Mouse (Mus musculus): ENCODE measurements around the gene Fli1. TPM values are rescaled to one million over a fixed set of nuclear protein-coding genes. Genes with fewer than 3 reads are reported as not detected.

Gene Fli1
- total and polyA plus RNA-seq, 3 experiments, result 13.8 to 171 (median 24.3) TPM

GRCm38 (mm10) chr9:32384906-32385305 is 157.8 kb downstream of the Fli1 start:
- TF ChIP-seq ZC3H11A (IDR thresholded peaks at IDR 0.05; ENCODE audit: low read depth, low read length) (no peak), USF2 (IDR thresholded peaks at IDR 0.05; ENCODE audit: borderline replicate concordance in 1 of 2, insufficient read depth in 1 of 2, low read depth in 1 of 2, low read length in 2 of 2) (no peak), USF1 (IDR thresholded peaks at IDR 0.05; ENCODE audit: low read depth, low read length) (no peak), RAD21 (IDR thresholded peaks at IDR 0.05; ENCODE audit: low read depth, low read length) (no peak), ETS1 (IDR thresholded peaks at IDR 0.05; ENCODE audit: low read depth, low read length) (no peak), SIN3A (IDR thresholded peaks at IDR 0.05; ENCODE audit: low read length) (no peak), HCFC1 (IDR thresholded peaks at IDR 0.05; ENCODE audit: low read depth, low read length) (no peak), JUND (IDR thresholded peaks at IDR 0.05; ENCODE audit: low read depth, low read length) (no peak), BHLHE40 (IDR thresholded peaks at IDR 0.05; ENCODE audit: borderline replicate concordance, low read depth, low read length) (no peak), GATA1 (IDR thresholded peaks at IDR 0.05; ENCODE audit: low read depth, low read length) (no peak), ZNF384 (IDR thresholded peaks at IDR 0.05; ENCODE audit: low read depth, low read length) (no peak), GABPA (IDR thresholded peaks at IDR 0.05; ENCODE audit: low read depth, low read length) (no peak), SMC3 (IDR thresholded peaks at IDR 0.05; ENCODE audit: low read depth, low read length) (no peak), CHD2 (IDR thresholded peaks at IDR 0.05; ENCODE audit: low read length) (no peak)
- H3K79me2 ChIP-seq (ENCODE audit: control insufficient read depth, insufficient read depth, low read length, poor library complexity), result no peaks in the 10 kb centered on the region
- H3K36me3 ChIP-seq (ENCODE audit: control insufficient read depth in 1 of 2, insufficient read depth in 2 of 2, low read length in 2 of 2), result no peaks in the 10 kb centered on the region
- no peak for DNase-seq (ENCODE audit: low read depth, low spot score)
- no peak overlapping the region for H3K4me3 ChIP-seq (ENCODE audit: control insufficient read depth in 1 of 2, insufficient read depth in 1 of 2, low read depth in 2 of 2, low read length in 2 of 2)
- H3K9ac ChIP-seq (ENCODE audit: control insufficient read depth, low read depth, low read length, poor library complexity, severe bottlenecking), result no peak overlapping the region
- H3K4me1 ChIP-seq (ENCODE audit: control insufficient read depth in 1 of 2, insufficient read depth in 2 of 2, low read length in 2 of 2), result no peaks in the 10 kb centered on the region
- H3K9me3 ChIP-seq (replicated peaks; ENCODE audit: insufficient read depth, low read length), result no peaks in the 10 kb centered on the region
- H3K27me3 ChIP-seq (ENCODE audit: control insufficient read depth in 1 of 2, insufficient read depth in 2 of 2, low read length in 2 of 2), result peaks cover 3 to 4% of the 10 kb centered on the region in 2 experiments
- no peak overlapping the region for H3K27ac ChIP-seq (ENCODE audit: control insufficient read depth, low read depth, low read length)

DNA sequence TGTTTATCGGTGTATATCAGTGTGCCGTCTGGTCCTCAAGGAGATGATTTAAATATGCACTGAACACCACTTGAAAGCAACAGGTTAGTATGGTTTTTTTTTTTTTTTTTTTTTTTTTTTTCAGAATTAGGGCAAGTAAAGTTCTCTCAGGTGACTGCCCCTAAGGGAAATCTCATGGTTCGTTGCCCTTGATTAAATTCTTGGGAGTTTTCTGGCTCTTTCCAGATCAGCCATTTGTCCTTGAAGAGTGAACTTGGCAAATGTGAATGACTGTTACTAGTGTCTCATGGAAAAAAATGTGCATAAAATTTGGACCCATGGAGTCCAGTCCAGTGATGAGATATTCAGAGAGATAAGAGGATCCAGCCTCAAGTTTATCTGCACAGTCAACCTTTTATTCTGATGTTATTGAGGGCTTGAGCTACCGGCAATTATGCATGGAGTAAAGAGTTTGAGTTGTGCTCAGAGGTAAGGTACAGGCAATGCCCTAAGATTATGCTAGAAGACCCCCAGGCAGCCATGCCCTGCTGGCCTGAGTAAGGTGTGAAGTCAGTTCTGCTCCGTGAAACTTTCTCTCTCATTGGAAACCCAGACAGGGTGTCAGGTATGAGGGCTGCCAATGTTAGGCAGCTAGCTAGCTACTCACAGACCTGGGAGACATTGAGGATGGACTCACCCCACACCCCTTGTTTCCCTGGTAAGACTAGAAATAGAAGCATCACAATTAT is 165.6 kb downstream of the Fli1 start:
- no peak for TF ChIP-seq ZKSCAN1 (IDR thresholded peaks at IDR 0.05; ENCODE audit: low read depth, low read length)
- TF ChIP-seq MAX (IDR thresholded peaks at IDR 0.05; ENCODE audit: low read length), result no peak
- no peak for TF ChIP-seq CTCF (IDR thresholded peaks at IDR 0.05 in 2 of 3, conservative IDR thresholded peaks at IDR 0.05 in 1 of 3; ENCODE audit: control insufficient read depth in 1 of 3, insufficient read depth in 1 of 3, low read depth in 2 of 3, low read length in 3 of 3, poor library complexity in 1 of 3, severe bottlenecking in 1 of 3)
- TF ChIP-seq UBTF (IDR thresholded peaks at IDR 0.05; ENCODE audit: borderline replicate concordance, insufficient read depth, low read depth, low read length), result no peak
- no peak for TF ChIP-seq ZNF384 (IDR thresholded peaks at IDR 0.05; ENCODE audit: low read depth, low read length)
- no peak for TF ChIP-seq POLR2A (IDR thresholded peaks at IDR 0.05; ENCODE audit: control insufficient read depth in 1 of 2, insufficient read depth in 1 of 2, low read depth in 1 of 2, low read length in 2 of 2, poor library complexity in 1 of 2)
- no peak for TF ChIP-seq HCFC1 (IDR thresholded peaks at IDR 0.05; ENCODE audit: low read depth, low read length)
- TF ChIP-seq POLR2AphosphoS2 (IDR thresholded peaks at IDR 0.05; ENCODE audit: low read length), result no peak
- TF ChIP-seq JUND (IDR thresholded peaks at IDR 0.05; ENCODE audit: low read depth, low read length), result no peak
- TF ChIP-seq TCF12 (IDR thresholded peaks at IDR 0.05; ENCODE audit: low read depth, low read length), result no peak
- TF ChIP-seq RAD21 (IDR thresholded peaks at IDR 0.05; ENCODE audit: low read depth, low read length), result no peak
- TF ChIP-seq ETS1 (IDR thresholded peaks at IDR 0.05; ENCODE audit: low read depth, low read length), result no peak
- no peak for TF ChIP-seq KAT2A (conservative IDR thresholded peaks at IDR 0.05; ENCODE audit: low read depth, low read length)
- TF ChIP-seq ZMIZ1 (IDR thresholded peaks at IDR 0.05; ENCODE audit: low read depth, low read length), result no peak
- no peak for TF ChIP-seq CHD2 (IDR thresholded peaks at IDR 0.05; ENCODE audit: low read length)
- TF ChIP-seq POLR2AphosphoS5 (IDR thresholded peaks at IDR 0.05; ENCODE audit: borderline replicate concordance, low read depth, low read length), result no peak
- no peak for TF ChIP-seq SIN3A (IDR thresholded peaks at IDR 0.05; ENCODE audit: low read length)

More for the DNA sequence above, 165.6 kb downstream of the Fli1 start:
- Histone ChIP-seq H3K27me3 (ENCODE audit: control insufficient read depth in 1 of 2, insufficient read depth in 2 of 2, low read length in 2 of 2) (peaks cover 3% of the 10 kb centered on the region in 2 experiments), H3K27ac (ENCODE audit: control insufficient read depth, low read depth, low read length) (no peak overlapping the region), H3K4me3 (ENCODE audit: control insufficient read depth in 1 of 2, insufficient read depth in 1 of 2, low read depth in 2 of 2, low read length in 2 of 2) (no peak overlapping the region), H3K9me3 (replicated peaks; ENCODE audit: insufficient read depth, low read length) (no peaks in the 10 kb centered on the region), H3K36me3 (ENCODE audit: control insufficient read depth in 1 of 2, insufficient read depth in 2 of 2, low read length in 2 of 2) (no peaks in the 10 kb centered on the region), H3K4me1 (ENCODE audit: control insufficient read depth in 1 of 2, insufficient read depth in 2 of 2, low read length in 2 of 2) (no peaks in the 10 kb centered on the region), H3K79me2 (ENCODE audit: control insufficient read depth, insufficient read depth, low read length, poor library complexity) (no peaks in the 10 kb centered on the region), H3K9ac (ENCODE audit: control insufficient read depth, low read depth, low read length, poor library complexity, severe bottlenecking) (no peak overlapping the region)
- DNase-seq (ENCODE audit: low read depth, low spot score), result no peak
